Mouse (Mus musculus): ENCODE measurements around the gene Nmnat1. TPM values are rescaled to one million over a fixed set of nuclear protein-coding genes. Genes with fewer than 3 reads are reported as not detected.
A peak's percentile ranks its signal among the peaks of the same experiment; 100 is the strongest.
"Not testable (repeated sequence)": the region's sequence is repeated elsewhere in the genome, so short reads cannot be mapped to it uniquely, and the experiment has no call there.

Nmnat1 gene
- total RNA-seq, 2 experiments from 2014 or later: 20.8 to 23.4 TPM

GRCm38 (mm10) chr4:149496612-149497011 lies 11.6 kb upstream of the Nmnat1 start:
- intact Hi-C loops (cut with DNase I): no loop called here
- DNase-seq: no peak

- intact Hi-C loops (cut with DNase I): no loop called here
- DNase-seq: no peak
Measured at GRCm38 (mm10) chr4:149491151-149491550, 6.1 kb upstream of the Nmnat1 start.

GRCm38 (mm10) chr4:149489415-149490240 lies 4.6 kb upstream of the Nmnat1 start:
- intact Hi-C loops (cut with DNase I): loop anchor here (5.0 kb wide), 1 partner anchor 118 kb away; no protein-coding TSS in a partner anchor
- DNase-seq: peak; percentile 48 to 58

GRCm38 (mm10) chr4:149487729-149488128 lies 2.7 kb upstream of the Nmnat1 start:
- intact Hi-C loops (cut with DNase I): loop anchor here (5.0 kb wide), 1 partner anchor 120 kb away; no protein-coding TSS in a partner anchor
- no peak for DNase-seq

DNA sequence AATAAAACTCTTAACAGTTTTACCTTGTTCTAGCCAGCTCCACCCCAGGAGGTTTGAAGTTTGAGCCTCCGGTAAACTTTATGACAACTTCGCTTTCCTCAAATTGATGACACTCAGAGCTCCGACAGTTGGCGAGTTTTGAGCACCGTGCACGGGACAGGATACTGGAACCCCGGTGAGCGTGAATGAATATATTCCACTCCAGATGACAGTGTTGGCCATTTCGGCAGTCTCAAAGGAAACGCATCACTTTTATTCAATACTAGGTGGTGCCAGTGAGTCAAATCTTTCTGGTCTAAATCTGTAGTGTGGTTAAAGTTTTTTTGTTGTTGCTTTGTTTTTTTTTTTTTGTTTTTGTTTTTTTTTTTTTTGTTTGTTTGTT lies 814 bp upstream of the Nmnat1 start:
- DNase-seq: peak in 1 of 2 experiments; percentile 28
- intact Hi-C loops (cut with DNase I): loop anchor here (2.0 to 5.0 kb wide), 2 partner anchors 57 to 121 kb away; no protein-coding TSS in a partner anchor

- intact Hi-C loops (cut with DNase I): loop anchor here (2.0 to 5.0 kb wide), 2 partner anchors 37 to 58 kb away; no protein-coding TSS in a partner anchor
- no peak for DNase-seq
Measured at GRCm38 (mm10) chr4:149484566-149484965, 436 bp downstream of the Nmnat1 start.

DNA sequence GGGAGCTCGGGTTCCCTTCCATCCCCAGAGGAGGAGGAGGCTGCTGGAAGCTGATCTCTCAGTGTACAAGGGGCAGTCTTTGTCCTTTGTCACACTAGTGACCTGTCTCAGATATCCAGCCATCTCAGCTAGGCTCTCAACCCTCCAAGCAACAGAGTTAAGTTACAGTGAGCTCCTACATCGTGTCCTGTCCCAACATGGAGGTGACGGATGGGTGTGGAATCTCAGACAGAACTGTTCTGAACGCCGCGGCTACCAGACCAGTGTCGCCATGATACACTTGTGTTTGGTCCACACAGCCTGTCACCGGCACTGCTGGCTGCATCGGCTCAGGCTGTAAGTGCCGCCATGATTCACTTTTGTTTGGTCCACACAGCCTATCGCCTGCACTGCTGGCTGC lies 7.9 kb downstream of the Nmnat1 start, which contains the start of gene Tmem274:
Gene Tmem274, plus strand, starts transcription at position 301 of the 400 bp plus-strand sequence.
- intact Hi-C loops (cut with DNase I): no loop called here
- no peak for DNase-seq

DNA sequence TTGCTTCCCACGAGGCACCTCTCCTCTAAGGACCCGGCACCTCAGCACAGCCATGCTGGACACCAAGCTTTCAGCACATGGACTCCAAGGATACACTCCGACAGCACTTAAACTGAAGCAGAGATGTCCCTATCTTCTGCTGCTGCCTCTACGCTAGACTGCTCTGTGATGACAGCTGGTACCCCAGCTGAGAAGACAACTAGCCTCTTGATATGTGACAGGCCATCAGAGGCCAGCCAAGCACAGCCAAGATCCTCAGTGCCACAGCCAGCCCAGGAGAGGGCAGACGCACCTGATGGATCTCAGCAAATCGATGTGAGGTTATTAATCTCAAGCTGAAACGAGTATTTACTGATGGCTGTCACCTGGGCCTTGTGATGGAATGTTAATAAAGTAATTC lies 9.9 kb downstream of the Nmnat1 start:
- DNase-seq: no peak
- intact Hi-C loops (cut with DNase I): no loop called here

GRCm38 (mm10) chr4:149469557-149469956 lies 15.4 kb downstream of the Nmnat1 start:
- DNase-seq: no peak
- intact Hi-C loops (cut with DNase I): no loop called here

DNA sequence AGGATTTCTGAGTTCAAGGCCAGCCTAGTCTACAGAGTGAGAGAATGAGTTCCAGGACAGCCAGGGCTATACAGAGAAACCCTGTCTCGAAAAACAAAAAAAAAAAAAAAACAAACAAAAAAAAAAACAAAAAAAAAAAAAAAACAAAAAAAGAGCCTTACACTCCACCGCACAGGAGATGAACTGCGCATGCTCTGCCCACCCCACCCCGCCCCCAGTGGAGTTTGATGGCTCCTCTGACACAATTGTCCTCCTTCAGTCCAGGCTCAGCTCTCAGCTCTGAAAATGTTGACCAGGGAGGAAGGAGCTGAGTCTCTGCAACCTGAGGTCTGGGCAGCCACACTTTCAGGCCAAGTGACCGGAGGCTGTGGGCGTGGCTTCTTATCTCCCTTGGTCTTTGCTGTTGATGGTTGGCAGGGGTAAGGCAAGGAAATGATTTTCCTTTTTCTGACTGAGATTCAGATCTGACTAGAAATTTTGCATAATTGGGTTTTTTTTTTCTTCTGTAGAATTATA lies 21.5 kb downstream of the Nmnat1 start:
- no peak for DNase-seq
- intact Hi-C loops (cut with DNase I): no loop called here

DNA sequence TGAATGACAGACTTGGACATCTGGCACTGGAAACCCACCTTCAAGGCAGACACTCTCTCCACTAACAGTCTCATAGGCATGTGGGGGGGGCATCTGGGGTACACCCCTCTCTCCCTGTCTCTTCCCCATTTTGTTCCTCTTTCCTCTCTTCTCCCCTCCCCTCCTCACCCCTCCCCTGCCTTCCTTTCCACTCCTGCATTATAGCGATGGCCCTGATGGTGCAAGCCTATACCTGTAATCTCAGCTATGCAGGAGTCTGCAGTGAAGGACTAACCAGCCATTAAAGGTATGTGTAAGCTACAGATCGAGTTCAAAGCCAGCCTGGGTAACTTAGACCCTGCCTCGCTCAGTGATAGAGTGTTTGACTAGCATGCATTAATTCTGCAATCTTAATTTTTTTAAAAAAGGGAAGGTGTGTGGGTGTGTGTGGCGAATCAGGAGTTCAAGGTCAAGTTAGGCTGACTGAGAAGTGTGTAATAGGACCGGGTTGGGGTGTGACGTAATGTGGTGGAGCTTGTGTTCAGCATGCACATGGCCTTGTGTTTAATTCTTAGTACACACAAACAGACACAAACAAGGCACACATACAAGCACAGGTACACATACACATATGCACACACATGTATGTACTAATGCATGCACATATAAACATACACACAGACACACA lies 22.6 kb downstream of the Nmnat1 start:
- no peak for DNase-seq
- intact Hi-C loops (cut with DNase I): no loop called here

DNA sequence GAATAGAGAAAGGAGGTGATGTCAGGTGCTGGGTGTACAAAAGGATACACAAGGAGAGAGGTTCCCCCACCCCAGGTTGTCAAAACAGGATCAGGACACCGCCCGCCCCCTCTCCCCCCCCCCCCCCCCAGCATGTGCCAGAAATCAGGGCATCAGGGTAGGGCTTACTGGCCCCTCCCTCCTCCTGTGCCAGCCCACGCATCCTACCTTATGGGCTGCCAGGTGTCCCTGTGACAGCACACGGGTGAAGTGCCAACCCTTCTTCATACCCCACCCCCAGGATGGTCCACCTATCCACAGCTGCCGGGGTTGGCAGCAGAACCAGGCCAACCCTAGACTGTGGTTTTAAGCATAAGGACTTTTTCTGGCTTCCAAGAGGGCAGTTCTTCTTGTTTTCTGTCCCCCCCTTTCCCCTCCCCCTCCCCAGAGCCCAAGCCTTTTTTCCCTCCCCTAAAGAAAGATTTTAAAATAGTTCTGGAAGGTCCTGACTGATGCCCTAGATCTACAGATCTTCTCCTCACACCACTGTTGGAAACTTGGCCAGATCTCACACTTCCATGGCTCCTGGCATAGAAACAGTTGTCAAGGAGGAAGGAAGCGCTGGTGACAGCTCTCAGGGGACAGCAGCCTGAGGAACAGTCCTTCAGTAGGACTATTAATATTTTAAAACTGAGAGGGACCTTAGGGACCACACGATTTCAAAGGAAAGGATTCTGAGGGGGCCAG lies 23.3 kb downstream of the Nmnat1 start:
- DNase-seq: peak in 1 of 2 experiments; percentile 26
- intact Hi-C loops (cut with DNase I): no loop called here

- intact Hi-C loops (cut with DNase I): not testable (repeated sequence)
Measured at GRCm38 (mm10) chr4:149460475-149460874, 24.5 kb downstream of the Nmnat1 start.

DNA sequence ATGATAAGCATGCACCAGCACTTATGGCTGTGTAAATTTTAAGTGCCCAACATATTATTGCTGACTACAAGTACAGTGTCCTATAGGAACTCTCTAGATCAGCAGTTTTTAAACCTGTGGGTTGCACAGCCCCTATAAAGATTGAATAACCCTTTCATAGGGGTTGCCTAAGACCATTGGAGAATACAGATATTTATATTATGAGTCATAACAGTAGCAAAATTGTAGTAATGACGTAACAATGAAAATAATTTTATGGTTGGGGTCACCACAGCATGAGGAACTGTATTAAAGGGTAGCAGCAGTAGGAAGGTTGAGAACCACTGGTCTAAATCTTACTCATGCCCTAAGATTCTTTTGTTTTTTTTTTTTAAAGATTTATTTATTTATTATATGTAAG lies 25.6 kb downstream of the Nmnat1 start:
- no peak for DNase-seq
- intact Hi-C loops (cut with DNase I): no loop called here

More at GRCm38 (mm10) chr4:149460475-149460874, 24.5 kb downstream of the Nmnat1 start:
- not testable (repeated sequence) for DNase-seq

DNA sequence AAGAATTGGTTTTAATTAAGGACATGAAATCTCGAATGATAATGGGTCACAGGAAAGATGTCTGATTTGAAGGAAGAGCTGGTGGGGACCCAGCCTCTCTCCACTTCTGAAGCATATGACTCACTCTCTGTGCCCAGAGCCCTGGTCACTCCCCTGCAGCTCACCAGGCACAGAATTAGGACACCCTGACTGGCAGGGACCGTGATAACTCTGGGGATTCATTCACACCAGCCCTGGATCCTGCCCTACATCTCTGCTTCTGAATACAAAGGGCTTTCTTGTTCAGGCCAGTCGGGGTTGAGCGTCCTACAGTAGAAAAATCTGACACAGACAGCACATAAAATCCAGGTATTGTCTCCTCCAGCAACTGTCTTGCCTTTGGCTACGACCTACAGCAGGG lies 26.5 kb downstream of the Nmnat1 start:
- intact Hi-C loops (cut with DNase I): no loop called here
- DNase-seq: no peak

GRCm38 (mm10) chr4:149457831-149458430 lies 27.1 kb downstream of the Nmnat1 start:
- peak; percentile 76 to 77 for DNase-seq
- intact Hi-C loops (cut with DNase I): no loop called here

- intact Hi-C loops (cut with DNase I); DNase-seq: not testable (repeated sequence)
Measured at GRCm38 (mm10) chr4:149457163-149457562, 27.8 kb downstream of the Nmnat1 start.

DNA sequence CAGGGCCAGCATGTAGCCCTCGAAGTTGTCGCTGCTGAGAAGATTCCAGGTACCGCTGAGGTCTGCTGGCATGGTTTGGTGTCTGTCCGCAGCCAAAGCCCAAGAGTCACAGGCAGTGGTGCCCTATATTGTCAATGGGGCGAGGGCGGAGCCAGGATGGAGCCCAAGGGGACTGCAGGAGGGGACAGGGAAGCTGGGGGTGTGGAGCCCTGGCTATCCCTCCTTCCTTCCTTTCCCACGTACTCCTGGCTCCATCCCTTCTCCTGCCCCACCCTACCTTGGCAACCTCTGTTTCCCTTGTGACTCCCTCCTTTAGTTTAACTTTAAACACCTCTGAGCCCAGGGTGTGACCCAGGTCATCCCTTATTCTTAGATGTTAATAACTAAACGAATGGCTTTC lies 30.1 kb downstream of the Nmnat1 start, which contains the start of gene Rbp7:
Gene Rbp7, minus strand, starts transcription at position 100 of the 400 bp plus-strand sequence.
- intact Hi-C loops (cut with DNase I): loop anchor here (5.0 kb wide), 1 partner anchor 87 kb away; no protein-coding TSS in a partner anchor
- DNase-seq: peak; percentile 26 to 43

DNA sequence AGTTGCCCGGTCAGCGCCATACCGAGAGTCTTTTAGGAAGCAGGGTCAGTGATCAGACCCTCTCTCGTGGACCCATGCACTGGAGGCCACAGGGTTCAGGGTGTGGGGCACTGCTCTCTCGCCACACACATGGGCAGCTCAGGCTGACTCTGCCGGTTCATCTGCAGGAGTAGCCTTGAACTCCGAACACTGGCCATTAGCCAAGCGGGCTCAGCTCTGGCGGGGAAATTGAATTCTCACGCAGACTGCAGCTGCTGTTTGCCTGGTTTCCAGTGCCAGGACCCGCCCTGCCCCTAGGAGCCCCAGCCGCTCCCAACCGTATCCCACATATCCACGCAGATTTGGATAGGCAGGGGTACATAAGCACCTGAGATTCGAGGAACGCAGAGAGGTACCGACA lies 30.7 kb downstream of the Nmnat1 start:
- DNase-seq: no peak
- intact Hi-C loops (cut with DNase I): loop anchor here (5.0 kb wide), 1 partner anchor 88 kb away; no protein-coding TSS in a partner anchor

DNA sequence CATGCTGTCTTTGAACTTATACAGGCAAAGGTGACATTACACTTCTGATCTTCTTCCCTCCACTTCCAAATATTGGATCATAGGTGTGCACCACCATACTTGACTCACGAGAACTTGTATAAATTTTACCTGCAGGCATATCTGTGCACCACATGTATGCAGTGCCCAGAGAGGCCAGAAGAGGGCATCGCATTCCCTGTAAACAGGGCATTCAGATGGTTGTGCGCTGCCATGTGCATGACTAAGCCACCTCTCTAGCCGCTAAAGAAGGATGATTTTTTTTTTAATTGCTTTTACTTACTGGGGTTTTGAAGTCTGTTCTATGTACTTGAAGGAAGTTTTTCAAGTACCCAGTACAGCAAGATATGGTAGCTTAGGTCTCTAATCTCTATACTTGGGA lies 31.3 kb downstream of the Nmnat1 start:
- intact Hi-C loops (cut with DNase I): loop anchor here (5.0 kb wide), 1 partner anchor 89 kb away; no protein-coding TSS in a partner anchor
- DNase-seq: peak; percentile 44 to 64
